Mouse (Mus musculus): ENCODE measurements around the gene Tssk6. TPM values are rescaled to one million over a fixed set of nuclear protein-coding genes. Genes with fewer than 3 reads are reported as not detected.

Tssk6 gene
- total and polyA plus RNA-seq, 2 experiments = 0.09 TPM; not detected in 1

GRCm38 (mm10) chr8:69935431-69935830 lies 33.4 kb downstream of the Tssk6 start:
- Histone ChIP-seq H3K4me1 (ENCODE audit: control insufficient read depth, insufficient read depth, low read length) (peaks cover 12% of the 10 kb centered on the region), H3K27me3 (ENCODE audit: control insufficient read depth, insufficient read depth, low read length) (no peaks in the 10 kb centered on the region), H3K9ac (ENCODE audit: low read depth, low read length) (no peak overlapping the region), H3K4me3 (ENCODE audit: insufficient read depth, low read depth, low read length) (no peak overlapping the region), H3K36me3 (ENCODE audit: control insufficient read depth, insufficient read depth, low read length) (peaks cover 3% of the 10 kb centered on the region; the same call in 1 of the 2 replicates), H3K27ac (replicated peaks; ENCODE audit: insufficient read depth, low read depth, low read length) (no peak overlapping the region), H3K79me2 (ENCODE audit: control insufficient read depth, insufficient read depth, low read length) (peaks cover 29% of the 10 kb centered on the region; the same call in 1 of the 2 replicates)
- 93% methylated on average over 3 of the region's 3 CpGs for WGBS
- no peak for DNase-seq (ENCODE audit: extremely low read depth, low read depth, low spot score)
- TF ChIP-seq CTCF (IDR thresholded peaks at IDR 0.05; ENCODE audit: low read depth, low read length) (no peak), POLR2A (IDR thresholded peaks at IDR 0.05; ENCODE audit: extremely low read depth, insufficient read depth, low read length) (no peak)

GRCm38 (mm10) chr8:69936050-69936794 lies 34.2 kb downstream of the Tssk6 start:
- Histone ChIP-seq H3K27me3 (ENCODE audit: control insufficient read depth, insufficient read depth, low read length) (no peaks in the 10 kb centered on the region), H3K9ac (ENCODE audit: low read depth, low read length) (no peak overlapping the region), H3K4me1 (ENCODE audit: control insufficient read depth, insufficient read depth, low read length) (peaks cover 12% of the 10 kb centered on the region), H3K4me3 (ENCODE audit: insufficient read depth, low read depth, low read length) (no peak overlapping the region), H3K27ac (replicated peaks; ENCODE audit: insufficient read depth, low read depth, low read length) (no peak overlapping the region; the same call in 1 of the 2 replicates), H3K79me2 (ENCODE audit: control insufficient read depth, insufficient read depth, low read length) (peaks cover 30% of the 10 kb centered on the region; the same call in 1 of the 2 replicates), H3K36me3 (ENCODE audit: control insufficient read depth, insufficient read depth, low read length) (peaks cover 3% of the 10 kb centered on the region; the same call in 1 of the 2 replicates)
- WGBS = 74% methylated on average over 7 of the region's 7 CpGs
- TF ChIP-seq CTCF (IDR thresholded peaks at IDR 0.05; ENCODE audit: low read depth, low read length) = no peak
- TF ChIP-seq POLR2A (IDR thresholded peaks at IDR 0.05; ENCODE audit: extremely low read depth, insufficient read depth, low read length) = no peak
- DNase-seq (ENCODE audit: extremely low read depth, low read depth, low spot score) = peak; percentile 28

GRCm38 (mm10) chr8:69937466-69937865 lies 35.5 kb downstream of the Tssk6 start:
- H3K9ac ChIP-seq (ENCODE audit: low read depth, low read length) = no peak overlapping the region
- TF ChIP-seq CTCF (IDR thresholded peaks at IDR 0.05; ENCODE audit: low read depth, low read length) (no peak), POLR2A (IDR thresholded peaks at IDR 0.05; ENCODE audit: extremely low read depth, insufficient read depth, low read length) (no peak)
- H3K79me2 ChIP-seq (ENCODE audit: control insufficient read depth, insufficient read depth, low read length) = peaks cover 37% of the 10 kb centered on the region; the same call in 1 of the 2 replicates
- no peak for DNase-seq (ENCODE audit: extremely low read depth, low read depth, low spot score)
- H3K4me1 ChIP-seq (ENCODE audit: control insufficient read depth, insufficient read depth, low read length) = peaks cover 12% of the 10 kb centered on the region
- peaks cover 2% of the 10 kb centered on the region; the same call in 1 of the 2 replicates for H3K36me3 ChIP-seq (ENCODE audit: control insufficient read depth, insufficient read depth, low read length)
- WGBS = 83% methylated on average over 3 of the region's 3 CpGs
- no peak overlapping the region for H3K27ac ChIP-seq (replicated peaks; ENCODE audit: insufficient read depth, low read depth, low read length)
- no peaks in the 10 kb centered on the region for H3K27me3 ChIP-seq (ENCODE audit: control insufficient read depth, insufficient read depth, low read length)
- no peak overlapping the region for H3K4me3 ChIP-seq (ENCODE audit: insufficient read depth, low read depth, low read length)

GRCm38 (mm10) chr8:69938245-69938982 lies 36.4 kb downstream of the Tssk6 start:
- H3K27me3 ChIP-seq (ENCODE audit: control insufficient read depth, insufficient read depth, low read length) = no peaks in the 10 kb centered on the region
- H3K36me3 ChIP-seq (ENCODE audit: control insufficient read depth, insufficient read depth, low read length) = peaks cover 2% of the 10 kb centered on the region; the same call in 1 of the 2 replicates
- H3K27ac ChIP-seq (replicated peaks; ENCODE audit: insufficient read depth, low read depth, low read length) = peak overlapping the region; percentile 38
- TF ChIP-seq CTCF (IDR thresholded peaks at IDR 0.05; ENCODE audit: low read depth, low read length) = no peak
- DNase-seq (ENCODE audit: extremely low read depth, low read depth, low spot score) = no peak
- peaks cover 40% of the 10 kb centered on the region for H3K79me2 ChIP-seq (ENCODE audit: control insufficient read depth, insufficient read depth, low read length)
- H3K9ac ChIP-seq (ENCODE audit: low read depth, low read length) = no peak overlapping the region
- H3K4me1 ChIP-seq (ENCODE audit: control insufficient read depth, insufficient read depth, low read length) = peaks cover 12% of the 10 kb centered on the region
- no peak overlapping the region for H3K4me3 ChIP-seq (ENCODE audit: insufficient read depth, low read depth, low read length)
- WGBS = 75% methylated on average over 6 of the region's 6 CpGs

- H3K4me1 ChIP-seq (ENCODE audit: control insufficient read depth, insufficient read depth, low read length) = peaks cover 17% of the 10 kb centered on the region
- H3K27ac ChIP-seq (replicated peaks; ENCODE audit: insufficient read depth, low read depth, low read length) = no peak overlapping the region
- no peaks in the 10 kb centered on the region for H3K27me3 ChIP-seq (ENCODE audit: control insufficient read depth, insufficient read depth, low read length)
- TF ChIP-seq CTCF (IDR thresholded peaks at IDR 0.05; ENCODE audit: low read depth, low read length) (no peak), POLR2A (IDR thresholded peaks at IDR 0.05; ENCODE audit: extremely low read depth, insufficient read depth, low read length) (no peak)
- no peak overlapping the region for H3K9ac ChIP-seq (ENCODE audit: low read depth, low read length)
- peak; percentile 37 for DNase-seq (ENCODE audit: extremely low read depth, low read depth, low spot score)
- H3K79me2 ChIP-seq (ENCODE audit: control insufficient read depth, insufficient read depth, low read length) = peaks cover 52% of the 10 kb centered on the region
- 50% methylated on average over 3 of the region's 3 CpGs for WGBS
- no peaks in the 10 kb centered on the region for H3K36me3 ChIP-seq (ENCODE audit: control insufficient read depth, insufficient read depth, low read length)
- H3K4me3 ChIP-seq (ENCODE audit: insufficient read depth, low read depth, low read length) = no peak overlapping the region
Measured at GRCm38 (mm10) chr8:69939633-69940032, 37.6 kb downstream of the Tssk6 start.

Measured in liver, adult 2 months (tissue).